Mouse (Mus musculus) embryonic facial prominence, embryonic 15.5 days (tissue): Measurements from ENCODE around the gene Itpa. TPM values are rescaled to one million over a fixed set of nuclear protein-coding genes. Genes with fewer than 3 reads are reported as not detected.

Experiments
- ATAC-seq: fragments of 200-750 bp; cut with Nextera tagmentation; 2 replicates; pipeline ENCODE4 v1.8.0; 2017; ENCODE audit warnings: low read depth, moderate TSS enrichment; ENCODE audit not compliant: insufficient number of reproducible peaks, low FRiP score, low TSS enrichment
- H3K27ac ChIP-seq: fragments of 300-500 bp; sonication (generic); replicated peaks from 2 replicates; pipeline ENCODE4 v1.5.1; 2015; ENCODE audit warnings: mild to moderate bottlenecking, inconsistent platforms
- H3K27me3 ChIP-seq: fragments of 300-500 bp; sonication (generic); 2 replicates; pipeline ENCODE4 v1.6.1; 2015; ENCODE audit warnings: inconsistent platforms
- H3K36me3 ChIP-seq: fragments of 300-500 bp; sonication (generic); 2 replicates; pipeline ENCODE4 v1.6.1; 2015; ENCODE audit warnings: mild to moderate bottlenecking, inconsistent platforms
- H3K4me1 ChIP-seq: fragments of 300-500 bp; sonication (generic); 2 replicates; pipeline ENCODE4 v1.6.1; 2015; ENCODE audit warnings: inconsistent platforms
- H3K4me2 ChIP-seq: fragments of 300-500 bp; sonication (generic); replicated peaks from 2 replicates; pipeline ENCODE4 v1.6.1; 2015; ENCODE audit warnings: mild to moderate bottlenecking, inconsistent platforms
- H3K4me3 ChIP-seq: fragments of 300-500 bp; sonication (generic); replicated peaks from 2 replicates; pipeline ENCODE4 v1.5.1; 2015; ENCODE audit warnings: mild to moderate bottlenecking, inconsistent platforms
- H3K9ac ChIP-seq: fragments of 300-500 bp; sonication (generic); 2 replicates; pipeline ENCODE4 v1.6.1; 2015; ENCODE audit warnings: inconsistent platforms
- H3K9me3 ChIP-seq: fragments of 300-500 bp; sonication (generic); replicated peaks from 2 replicates; pipeline ENCODE4 v1.6.1; 2016; ENCODE audit warnings: inconsistent platforms
- WGBS: fragments of 180-500 bp; shearing (Covaris S2); methylation state at CpG from one replicate; pipeline ENCODE4 v1.1.7; 2015; 5-methylcytosine and 5-hydroxymethylcytosine counted together
- polyA plus RNA-seq: library from polyadenylated mRNA; unstranded; fragments of >200 nt; fragmentation: Nextera tagmentation; extraction: Ambion mirVana; gene quantifications from 2 replicates; pipeline ENCODE4 v1.2.1, GENCODE M21; 2015

The Itpa gene
- polyA plus RNA-seq = 96.6 and 101 TPM in 2 replicates

- WGBS = 1% methylated on average over 31 of the region's 31 CpGs
- no peaks in the 10 kb centered on the region for H3K27me3 ChIP-seq
- peak; percentile 45; the same call in 1 of the 2 replicates for ATAC-seq
- peaks cover 27% of the 10 kb centered on the region for H3K4me1 ChIP-seq
- no peaks in the 10 kb centered on the region for H3K9me3 ChIP-seq
- peaks cover 17% of the 10 kb centered on the region for H3K36me3 ChIP-seq
- H3K9ac ChIP-seq = peak within 1 kb of the TSS; percentile 64
- H3K4me3 ChIP-seq = peak within 1 kb of the TSS; percentile 66
- peak within 1 kb of the TSS; percentile 88 for H3K27ac ChIP-seq
- H3K4me2 ChIP-seq = peak within 1 kb of the TSS; percentile 71
Observed at GRCm38 (mm10) chr2:130667559-130667958, at the start of gene Itpa. TSS of gene Itpa (plus strand) at chr2:130667610.

GRCm38 (mm10) chr2:130618972-130619371, 48.4 kb upstream of the Itpa start:
- ATAC-seq = no peak
- Histone ChIP-seq H3K27me3 (no peaks in the 10 kb centered on the region), H3K9ac (no peak overlapping the region), H3K27ac (no peak overlapping the region), H3K36me3 (peaks cover 62% of the 10 kb centered on the region), H3K4me2 (no peak overlapping the region), H3K9me3 (no peaks in the 10 kb centered on the region), H3K4me1 (no peaks in the 10 kb centered on the region), H3K4me3 (no peak overlapping the region)
- 90% methylated on average over 7 of the region's 7 CpGs for WGBS

GRCm38 (mm10) chr2:130628424-130628823, 39.0 kb upstream of the Itpa start:
- Histone ChIP-seq H3K27ac (no peak overlapping the region), H3K36me3 (peaks cover 23% of the 10 kb centered on the region), H3K4me3 (peak overlapping the region; percentile 100), H3K9me3 (no peaks in the 10 kb centered on the region), H3K27me3 (no peaks in the 10 kb centered on the region), H3K9ac (no peak overlapping the region), H3K4me1 (peaks cover 7% of the 10 kb centered on the region), H3K4me2 (peak overlapping the region; percentile 80)
- WGBS = 70% methylated on average over 3 of the region's 3 CpGs
- no peak for ATAC-seq

- ATAC-seq = peak; percentile 55
- Histone ChIP-seq H3K4me1 (peaks cover 13% of the 10 kb centered on the region), H3K9me3 (no peaks in the 10 kb centered on the region), H3K27me3 (peaks cover 8% of the 10 kb centered on the region), H3K4me2 (peak overlapping the region; percentile 80), H3K4me3 (peak overlapping the region; percentile 100), H3K36me3 (peaks cover 14% of the 10 kb centered on the region; the same call in 1 of the 2 replicates), H3K9ac (peak overlapping the region; percentile 95), H3K27ac (peak overlapping the region; percentile 71)
- 2% methylated on average over 37 of the region's 37 CpGs for WGBS
Observed at GRCm38 (mm10) chr2:130629080-130629838, 38.2 kb upstream of the Itpa start.

- ATAC-seq = peak; percentile 83
- H3K36me3 ChIP-seq = peaks cover 13% of the 10 kb centered on the region; the same call in 1 of the 2 replicates
- peaks cover 13% of the 10 kb centered on the region for H3K27me3 ChIP-seq
- WGBS = under 1% methylated on average over 25 of the region's 25 CpGs
- peak within 1 kb of the TSS; percentile 100 for H3K4me3 ChIP-seq
- peak within 1 kb of the TSS; percentile 95 for H3K9ac ChIP-seq
- peaks cover 18% of the 10 kb centered on the region for H3K4me1 ChIP-seq
- peak within 1 kb of the TSS; percentile 80 for H3K4me2 ChIP-seq
- H3K27ac ChIP-seq = peak within 1 kb of the TSS; percentile 71
- no peaks in the 10 kb centered on the region for H3K9me3 ChIP-seq
Observed at GRCm38 (mm10) chr2:130629839-130630203, 37.6 kb upstream of the Itpa start, which contains the start of the genes Fastkd5 and Ubox5. TSS of gene Fastkd5 (minus strand) at chr2:130630027. TSS of gene Ubox5 (minus strand) at chr2:130630038.

GRCm38 (mm10) chr2:130632416-130632815, 35.0 kb upstream of the Itpa start:
- ATAC-seq = no peak
- WGBS = 74% methylated on average over 1 of the region's 1 CpGs

GRCm38 (mm10) chr2:130632887-130633675, 34.3 kb upstream of the Itpa start:
- no peak overlapping the region for H3K4me3 ChIP-seq
- peaks cover 38% of the 10 kb centered on the region for H3K4me1 ChIP-seq
- H3K27ac ChIP-seq = no peak overlapping the region
- H3K27me3 ChIP-seq = peaks cover 46% of the 10 kb centered on the region
- no peak for ATAC-seq
- H3K36me3 ChIP-seq = no peaks in the 10 kb centered on the region
- H3K4me2 ChIP-seq = no peak overlapping the region
- no peaks in the 10 kb centered on the region for H3K9me3 ChIP-seq
- 52% methylated on average over 5 of the region's 5 CpGs for WGBS
- no peak overlapping the region for H3K9ac ChIP-seq

More at GRCm38 (mm10) chr2:130632416-130632815, 35.0 kb upstream of the Itpa start:
- Histone ChIP-seq H3K36me3 (peaks cover 4% of the 10 kb centered on the region; the same call in 1 of the 2 replicates), H3K4me2 (no peak overlapping the region), H3K9ac (no peak overlapping the region), H3K4me1 (peaks cover 32% of the 10 kb centered on the region), H3K27me3 (peaks cover 39% of the 10 kb centered on the region), H3K27ac (no peak overlapping the region), H3K9me3 (no peaks in the 10 kb centered on the region), H3K4me3 (no peak overlapping the region)

GRCm38 (mm10) chr2:130634006-130634738, 33.2 kb upstream of the Itpa start:
- 17% methylated on average over 14 of the region's 14 CpGs for WGBS
- Histone ChIP-seq H3K9ac (no peak overlapping the region; the same call in 1 of the 2 replicates), H3K27me3 (peaks cover 49% of the 10 kb centered on the region), H3K27ac (no peak overlapping the region), H3K36me3 (no peaks in the 10 kb centered on the region), H3K4me2 (peak overlapping the region; percentile 76), H3K4me3 (peak overlapping the region; percentile 44), H3K9me3 (no peaks in the 10 kb centered on the region), H3K4me1 (peaks cover 33% of the 10 kb centered on the region)
- ATAC-seq = no peak

GRCm38 (mm10) chr2:130634739-130635411, 32.5 kb upstream of the Itpa start:
- peak overlapping the region; percentile 27; the same call in 1 of the 2 replicates for H3K9ac ChIP-seq
- H3K9me3 ChIP-seq = no peaks in the 10 kb centered on the region
- no peaks in the 10 kb centered on the region for H3K36me3 ChIP-seq
- 2% methylated on average over 38 of the region's 38 CpGs for WGBS
- ATAC-seq = peak; percentile 53
- H3K27ac ChIP-seq = no peak overlapping the region
- H3K27me3 ChIP-seq = peaks cover 49% of the 10 kb centered on the region
- peak overlapping the region; percentile 44 for H3K4me3 ChIP-seq
- H3K4me2 ChIP-seq = peak overlapping the region; percentile 76
- peaks cover 32% of the 10 kb centered on the region for H3K4me1 ChIP-seq

GRCm38 (mm10) chr2:130635847-130636246, 31.6 kb upstream of the Itpa start:
- Histone ChIP-seq H3K4me3 (peak overlapping the region; percentile 44), H3K9me3 (no peaks in the 10 kb centered on the region), H3K27ac (no peak overlapping the region), H3K4me2 (peak overlapping the region; percentile 76), H3K9ac (no peak overlapping the region), H3K36me3 (no peaks in the 10 kb centered on the region), H3K4me1 (peaks cover 32% of the 10 kb centered on the region), H3K27me3 (peaks cover 49% of the 10 kb centered on the region)
- no peak for ATAC-seq
- WGBS = 26% methylated on average over 21 of the region's 21 CpGs
